Mouse (Mus musculus) embryo, embryonic 9.5 days (tissue): ENCODE measurements around the gene Gm21317.
"Not testable (repeated sequence)": the region's sequence is repeated elsewhere in the genome, so short reads cannot be mapped to it uniquely, and the experiment has no call there.

Source experiments
- DNase-seq: peaks from one replicate; pipeline ENCODE4 v3.0.0-alpha.2; 2017; ENCODE audit errors: extremely low spot score

Gene Gm21317

DNA sequence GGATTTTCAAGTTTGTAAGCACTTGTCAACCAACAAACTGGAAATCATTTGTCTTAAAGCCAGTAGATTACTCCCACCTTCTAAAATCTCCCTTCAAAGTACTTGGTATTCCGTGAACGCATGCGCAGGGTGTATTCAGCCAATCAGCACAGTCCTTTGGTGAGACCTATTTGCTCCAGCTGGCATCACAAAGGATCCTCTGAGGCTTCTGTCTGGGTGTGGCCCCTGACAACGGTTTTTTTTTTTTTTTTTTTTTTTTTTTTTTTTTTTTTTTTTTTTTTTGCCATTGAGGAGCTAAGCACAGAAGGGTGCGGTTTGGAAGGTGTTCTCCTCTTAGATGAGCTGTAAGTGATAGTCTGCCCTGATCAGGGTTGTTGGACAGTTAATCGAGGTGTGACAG lies at the start of gene Gm21317:
Gene Gm21317, plus strand, starts transcription at position 301 of the 400 bp plus-strand sequence.
- not testable (repeated sequence) for DNase-seq
